Mouse (Mus musculus) midbrain, embryonic 14.5 days (tissue): ENCODE data around the gene Ppp1r16b. TPM values are rescaled to one million over a fixed set of nuclear protein-coding genes. Genes with fewer than 3 reads are reported as not detected.

Experiments
- ATAC-seq: fragments of 200-750 bp; cut with Nextera tagmentation; 2 replicates; pipeline ENCODE4 v1.8.0; 2017; ENCODE audit warnings: moderate number of reproducible peaks, moderate library complexity; ENCODE audit not compliant: low FRiP score, low TSS enrichment
- DNase-seq: peaks from one replicate; pipeline ENCODE4 v3.0.0-alpha.2; 2015
- H3K27ac ChIP-seq: fragments of 300-500 bp; sonication (generic); replicated peaks from 2 replicates; pipeline ENCODE4 v1.5.1; 2014; ENCODE audit warnings: mild to moderate bottlenecking, low read depth, low read length, moderate library complexity
- H3K27me3 ChIP-seq: fragments of 300-500 bp; sonication (generic); 2 replicates; pipeline ENCODE4 v1.6.1; 2014; ENCODE audit warnings: low read length, control low read depth, mixed read lengths; ENCODE audit not compliant: control insufficient read depth, insufficient read depth
- H3K36me3 ChIP-seq: fragments of 300-500 bp; sonication (generic); 2 replicates; pipeline ENCODE4 v1.6.1; 2014; ENCODE audit warnings: low read length, control low read depth; ENCODE audit not compliant: control insufficient read depth, insufficient read depth
- H3K4me1 ChIP-seq: fragments of 300-500 bp; sonication (generic); 2 replicates; pipeline ENCODE4 v1.6.1; 2014; ENCODE audit warnings: mild to moderate bottlenecking, antibody characterized with exemption, low read length, control low read depth; ENCODE audit not compliant: control insufficient read depth, insufficient read depth
- H3K4me2 ChIP-seq: fragments of 300-500 bp; sonication (generic); 2 replicates; pipeline ENCODE4 v1.6.1; 2014; ENCODE audit warnings: mild to moderate bottlenecking, low read length, moderate library complexity
- H3K4me3 ChIP-seq: fragments of 300-500 bp; sonication (generic); replicated peaks from 2 replicates; pipeline ENCODE4 v1.5.1; 2014; ENCODE audit warnings: low read depth, low read length
- H3K9ac ChIP-seq: fragments of 300-500 bp; sonication (generic); replicated peaks from 2 replicates; pipeline ENCODE4 v1.6.1; 2014; ENCODE audit warnings: mild to moderate bottlenecking, low read length, moderate library complexity
- H3K9me3 ChIP-seq: fragments of 300-500 bp; sonication (generic); 2 replicates; pipeline ENCODE4 v1.6.1; 2016; ENCODE audit warnings: low read length, control low read depth, mixed read lengths; ENCODE audit not compliant: control insufficient read depth
- WGBS: fragments of 180-500 bp; shearing (Covaris S2); extraction: QIAGEN DNeasy Blood & Tissue Kit; methylation state at CpG from one replicate; pipeline ENCODE4 v1.1.7; 2014; 5-methylcytosine and 5-hydroxymethylcytosine counted together
- polyA plus RNA-seq: library from polyadenylated mRNA; unstranded; fragments of >200 nt; fragmentation: Nextera tagmentation; extraction: Ambion mirVana; gene quantifications from 2 replicates; pipeline ENCODE4 v1.2.1, GENCODE M21; 2014

Ppp1r16b gene
- polyA plus RNA-seq, 1 experiment from 2014 or later: 16.1 TPM

- 76% methylated on average over 6 of the region's 6 CpGs for WGBS
- H3K4me2 ChIP-seq: no peak overlapping the region
- H3K27me3 ChIP-seq: no peaks in the 10 kb centered on the region
- no peak overlapping the region for H3K9ac ChIP-seq
- H3K4me3 ChIP-seq: no peak overlapping the region
- no peaks in the 10 kb centered on the region for H3K9me3 ChIP-seq
- DNase-seq (no peak), ATAC-seq (no peak)
- H3K4me1 ChIP-seq: no peaks in the 10 kb centered on the region
- no peaks in the 10 kb centered on the region for H3K36me3 ChIP-seq
- no peak overlapping the region for H3K27ac ChIP-seq
Measured at GRCm38 (mm10) chr2:158777490-158777889, 112.3 kb downstream of the Ppp1r16b start.

- Histone ChIP-seq H3K4me1 (no peaks in the 10 kb centered on the region), H3K27me3 (no peaks in the 10 kb centered on the region), H3K9me3 (no peaks in the 10 kb centered on the region), H3K27ac (no peak overlapping the region), H3K9ac (no peak overlapping the region), H3K4me3 (no peak overlapping the region), H3K36me3 (no peaks in the 10 kb centered on the region), H3K4me2 (no peak overlapping the region)
- WGBS: 87% methylated on average over 7 of the region's 7 CpGs
- ATAC-seq: no peak
- DNase-seq: no peak
Measured at GRCm38 (mm10) chr2:158778349-158778748, 113.2 kb downstream of the Ppp1r16b start.

- H3K9ac ChIP-seq: no peak overlapping the region
- 94% methylated on average over 7 of the region's 7 CpGs for WGBS
- H3K4me2 ChIP-seq: no peak overlapping the region
- DNase-seq (no peak), ATAC-seq (no peak)
- H3K4me3 ChIP-seq: no peak overlapping the region
- no peak overlapping the region for H3K27ac ChIP-seq
- no peaks in the 10 kb centered on the region for H3K9me3 ChIP-seq
- no peaks in the 10 kb centered on the region for H3K4me1 ChIP-seq
- H3K36me3 ChIP-seq: peaks cover 4% of the 10 kb centered on the region; the same call in 1 of the 2 replicates
- no peaks in the 10 kb centered on the region for H3K27me3 ChIP-seq
Measured at GRCm38 (mm10) chr2:158781126-158781525, 115.9 kb downstream of the Ppp1r16b start.

GRCm38 (mm10) chr2:158786927-158787795 is 122.0 kb downstream of the Ppp1r16b start:
- 79% methylated on average over 14 of the region's 14 CpGs for WGBS
- Histone ChIP-seq H3K36me3 (peaks cover 4% of the 10 kb centered on the region; the same call in 1 of the 2 replicates), H3K27me3 (no peaks in the 10 kb centered on the region), H3K4me3 (no peak overlapping the region), H3K4me2 (no peak overlapping the region), H3K27ac (no peak overlapping the region), H3K9me3 (no peaks in the 10 kb centered on the region), H3K9ac (no peak overlapping the region), H3K4me1 (no peaks in the 10 kb centered on the region)
- DNase-seq (peak; percentile 20), ATAC-seq (no peak)

- H3K9me3 ChIP-seq: no peaks in the 10 kb centered on the region
- peak; percentile 99 for ATAC-seq
- peaks cover 13% of the 10 kb centered on the region; the same call in 1 of the 2 replicates for H3K4me1 ChIP-seq
- under 1% methylated on average over 32 of the region's 33 CpGs for WGBS
- no peaks in the 10 kb centered on the region for H3K36me3 ChIP-seq
- peak; percentile 98 for DNase-seq
- peak within 1 kb of the TSS; percentile 74 for H3K4me3 ChIP-seq
- H3K4me2 ChIP-seq: peak within 1 kb of the TSS; percentile 77
- H3K27ac ChIP-seq: peak within 1 kb of the TSS; percentile 63
- H3K9ac ChIP-seq: peak within 1 kb of the TSS; percentile 69
- no peaks in the 10 kb centered on the region for H3K27me3 ChIP-seq
Measured at GRCm38 (mm10) chr2:158794494-158795004, 129.4 kb downstream of the Ppp1r16b start, which contains the start of gene Dhx35. TSS of gene Dhx35 (plus strand) at chr2:158794807.

GRCm38 (mm10) chr2:158795043-158795442 is 129.8 kb downstream of the Ppp1r16b start:
- ATAC-seq (peak; percentile 7; the same call in 1 of the 2 replicates), DNase-seq (no peak)
- Histone ChIP-seq H3K4me2 (peak overlapping the region; percentile 77), H3K27ac (peak overlapping the region; percentile 61), H3K27me3 (no peaks in the 10 kb centered on the region), H3K9me3 (no peaks in the 10 kb centered on the region), H3K4me1 (peaks cover 13% of the 10 kb centered on the region; the same call in 1 of the 2 replicates), H3K36me3 (no peaks in the 10 kb centered on the region), H3K9ac (peak overlapping the region; percentile 69), H3K4me3 (peak overlapping the region; percentile 74)
- WGBS: 13% methylated on average over 15 of the region's 15 CpGs

- 91% methylated on average over 2 of the region's 2 CpGs for WGBS
- Histone ChIP-seq H3K4me1 (peaks cover 13% of the 10 kb centered on the region; the same call in 1 of the 2 replicates), H3K27me3 (no peaks in the 10 kb centered on the region), H3K4me2 (no peak overlapping the region), H3K27ac (no peak overlapping the region), H3K36me3 (no peaks in the 10 kb centered on the region), H3K9me3 (no peaks in the 10 kb centered on the region), H3K9ac (no peak overlapping the region), H3K4me3 (no peak overlapping the region)
- ATAC-seq: no peak
- no peak for DNase-seq
Measured at GRCm38 (mm10) chr2:158795875-158796274, 130.7 kb downstream of the Ppp1r16b start.

GRCm38 (mm10) chr2:158799328-158799727 is 134.1 kb downstream of the Ppp1r16b start:
- ATAC-seq (no peak), DNase-seq (no peak)
- H3K9ac ChIP-seq: no peak overlapping the region
- no peak overlapping the region for H3K27ac ChIP-seq
- 51% methylated on average over 4 of the region's 4 CpGs for WGBS
- 0 out of 2 replicates have a peak, but pooled peaks cover 5% of the 10 kb centered on the region for H3K4me1 ChIP-seq
- H3K27me3 ChIP-seq: no peaks in the 10 kb centered on the region
- H3K4me2 ChIP-seq: no peak overlapping the region
- H3K36me3 ChIP-seq: peaks cover 7% of the 10 kb centered on the region; the same call in 1 of the 2 replicates
- H3K9me3 ChIP-seq: no peaks in the 10 kb centered on the region
- no peak overlapping the region for H3K4me3 ChIP-seq
